ENCODE assay signal across 10 mouse cellular contexts in genomic region chr13:17855492-17856138, GRCm38 (mm10). TPM values are rescaled to one million over a fixed set of nuclear protein-coding genes. Genes with fewer than 3 reads are reported as not detected.
DNase-seq lines count a peak whose midpoint lies in the region; ATAC-seq lines count a peak whose summit lies in the region.
"Had no signal": no experiment of that assay in that cellular context is flagged by ENCODE, and none has a peak within 500 bp of the region (broad histone marks: within the 10 kb centered on the region; RNA-seq: fewer than 3 reads in every experiment).

No protein-coding gene starts in this region.

- DNase-seq in liver, embryonic 11.5 days (ENCODE audit: low spot score) = peak; percentile 34
- no peak for DNase-seq in liver
- DNase-seq in testis, postnatal 14 days (ENCODE audit: low spot score) = peak; percentile 8
- no peak for DNase-seq in left cerebral cortex, postnatal 25 days (ENCODE audit: low spot score in 2 of 2)
- DNase-seq in cerebellum, postnatal 36 days = no peak
- DNase-seq in layer of hippocampus, adult 9-11 months = no peak
- DNase-seq: right cerebral cortex, postnatal 4 days had no signal

- WGBS in liver, embryonic 11.5 days = 5% methylated on average over 13 of the region's 13 CpGs
- WGBS in forebrain, embryonic 16.5 days = 7% methylated on average over 13 of the region's 13 CpGs

- H3K4me2 ChIP-seq in liver, embryonic 11.5 days = peak overlapping the region; percentile 41
- peak overlapping the region; percentile 24 for H3K4me2 ChIP-seq in forebrain, embryonic 16.5 days (ENCODE audit: low read length)

- H3K36me3 ChIP-seq in liver, embryonic 11.5 days (ENCODE audit: control insufficient read depth, insufficient read depth, low read length) = no peaks in the 10 kb centered on the region
- no peaks in the 10 kb centered on the region for H3K36me3 ChIP-seq in forebrain, embryonic 16.5 days (ENCODE audit: control insufficient read depth, insufficient read depth)

- intact Hi-C loops in left cerebral cortex, postnatal 25 days (cut with DNase I) = no loop called here

- no peak overlapping the region; the same call in 1 of the 2 replicates for H3K4me3 ChIP-seq in liver, embryonic 11.5 days (ENCODE audit: low read depth, low read length)
- H3K4me3 ChIP-seq in forebrain, embryonic 16.5 days (replicated peaks; ENCODE audit: low read length) = no peak overlapping the region

- H3K27ac ChIP-seq in liver, embryonic 11.5 days (ENCODE audit: low read depth, low read length) = no peak overlapping the region
- H3K27ac ChIP-seq in forebrain, embryonic 16.5 days (ENCODE audit: low read length) = no peak overlapping the region

- H3K27me3 ChIP-seq in liver, embryonic 11.5 days (replicated peaks; ENCODE audit: control insufficient read depth, insufficient read depth, low read length) = no peaks in the 10 kb centered on the region
- H3K27me3 ChIP-seq in forebrain, embryonic 16.5 days (replicated peaks; ENCODE audit: control insufficient read depth, insufficient read depth, low read length) = no peaks in the 10 kb centered on the region

- no peaks in the 10 kb centered on the region for H3K4me1 ChIP-seq in liver, embryonic 11.5 days (replicated peaks; ENCODE audit: control insufficient read depth, insufficient read depth, low read length)
- H3K4me1 ChIP-seq in forebrain, embryonic 16.5 days (replicated peaks; ENCODE audit: control insufficient read depth, insufficient read depth, low read length) = no peaks in the 10 kb centered on the region

- H3K9me3 ChIP-seq in liver, embryonic 11.5 days (ENCODE audit: control insufficient read depth, low read length) = no peaks in the 10 kb centered on the region
- H3K9me3 ChIP-seq in forebrain, embryonic 16.5 days (ENCODE audit: control insufficient read depth, low read length) = no peaks in the 10 kb centered on the region

- H3K9ac ChIP-seq in liver, embryonic 11.5 days (ENCODE audit: low read depth, low read length) = no peak overlapping the region
- H3K9ac ChIP-seq in forebrain, embryonic 16.5 days (replicated peaks; ENCODE audit: low read depth, low read length) = no peak overlapping the region; the same call in 1 of the 2 replicates

- ATAC-seq in liver, embryonic 11.5 days (replicated peaks; ENCODE audit: low FRiP score) = peak; percentile 36; the same call in 1 of the 2 replicates
- peak; percentile 69 for ATAC-seq in forebrain, embryonic 16.5 days
- 0 out of 2 replicates have a peak, but pooled peaks have one; percentile 20 for ATAC-seq in megakaryocyte progenitor cell, adult 5-6 weeks (replicated peaks; ENCODE audit: poor library complexity)
- ATAC-seq: Patski had no signal

RNA-seq across cellular contexts. Expression of gene Cdk13, which starts 50.7 kb away (rescaled TPM):
- polyA plus RNA-seq in liver, embryonic 11.5 days (2014; fragmentation: Nextera tagmentation; extraction: Ambion mirVana) = 13.2 and 15.9 TPM in 2 replicates
- 14.6 and 14.8 TPM in 2 replicates for polyA plus RNA-seq in forebrain, embryonic 16.5 days (2015; fragmentation: Nextera tagmentation; extraction: Ambion mirVana)
- 82.3 and 90.9 TPM in 2 replicates for total RNA-seq in megakaryocyte progenitor cell, adult 5-6 weeks (2015)
- 43.9 and 73.1 TPM in 2 replicates for total RNA-seq in megakaryocyte progenitor cell, adult 5-6 weeks (2017)
- total RNA-seq in left cerebral cortex, postnatal 25 days (2021) = 10 to 100 TPM; 56.7 to 56.9 TPM

Comparison
In these comparisons a context has a peak if more than half of its experiments do, and no peak if none do; other contexts are left out.
1. DNase-seq: peak in liver, embryonic 11.5 days (single experiment) and testis, postnatal 14 days (single experiment); none in liver (single experiment), left cerebral cortex, postnatal 25 days (0 of 2), cerebellum, postnatal 36 days (0 of 2) and layer of hippocampus, adult 9-11 months (single experiment).
2. Peak in every context shown above with its lines, with median percentiles within 50 percentile points of each other: ATAC-seq.